Mouse (Mus musculus) lung, adult 2 months (tissue): ENCODE data around the gene Ccdc7a. TPM values are rescaled to one million over a fixed set of nuclear protein-coding genes. Genes with fewer than 3 reads are reported as not detected.

Source experiments
- DNase-seq: peaks from one replicate; pipeline ENCODE4 v3.0.0; 2022
- H3K4me1 ChIP-seq: fragments of 200-500 bp; 2 replicates; pipeline ENCODE4 v1.6.1; 2011; ENCODE audit warnings: low read length; ENCODE audit not compliant: control insufficient read depth, insufficient read depth
- H3K4me3 ChIP-seq: fragments of 200-500 bp; replicated peaks from 2 replicates; pipeline ENCODE3; 2011; ENCODE audit warnings: low read depth, mild to moderate bottlenecking, control low read depth, low read length; ENCODE audit errors: extremely low read depth
- CTCF ChIP-seq: fragments of 200-500 bp; IDR thresholded peaks from 2 replicates; pipeline ENCODE4 v1.5.1; 2011; ENCODE audit warnings: mild to moderate bottlenecking, low read length, control low read depth; ENCODE audit not compliant: insufficient read depth
- POLR2A ChIP-seq: fragments of 200-500 bp; IDR thresholded peaks from 2 replicates; pipeline ENCODE4 v1.6.1; 2011; ENCODE audit warnings: low read depth, mild to moderate bottlenecking, control low read depth, low read length, borderline replicate concordance; ENCODE audit errors: extremely low read depth
- WGBS: fragments of 180-500 bp; shearing (Covaris S2); methylation state at CpG from one replicate; pipeline ENCODE4 v1.1.7; 2018; 5-methylcytosine and 5-hydroxymethylcytosine counted together
- polyA plus RNA-seq: library from polyadenylated mRNA; depleted of rRNA; stranded (reverse); fragments of >200 nt; gene quantifications from 2 replicates; pipeline ENCODE4 v1.2.3, GENCODE M21; 2012; rRNA removed

Ccdc7a gene
- polyA plus RNA-seq, 1 experiment, result not detected

DNA sequence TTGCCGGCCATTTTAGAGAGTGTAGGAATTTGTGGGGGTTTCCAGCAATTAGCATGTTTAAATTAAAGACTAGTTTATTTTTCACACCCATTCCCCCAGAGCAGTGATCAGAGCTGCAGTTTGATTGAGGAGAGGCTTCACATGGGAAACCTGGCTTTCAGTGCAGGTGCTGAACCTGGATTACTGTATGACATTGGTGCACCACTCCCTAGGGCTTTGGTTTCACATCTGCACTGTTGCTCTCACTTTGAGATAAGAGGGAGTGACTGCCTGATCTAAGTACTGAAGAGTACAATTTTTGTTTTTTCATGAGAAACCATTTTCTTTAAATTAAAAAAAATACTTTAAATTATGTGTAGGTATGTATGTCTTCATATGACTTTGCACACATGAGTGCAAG is 375.3 kb downstream of the Ccdc7a start:
- no peak overlapping the region for H3K4me3 ChIP-seq
- TF ChIP-seq CTCF (no peak), POLR2A (no peak)
- whole genome bisulfite sequencing, result 44% methylated on average over 1 of the region's 1 CpGs
- no peak for DNase-seq
- H3K4me1 ChIP-seq, result peaks cover 15% of the 10 kb centered on the region

DNA sequence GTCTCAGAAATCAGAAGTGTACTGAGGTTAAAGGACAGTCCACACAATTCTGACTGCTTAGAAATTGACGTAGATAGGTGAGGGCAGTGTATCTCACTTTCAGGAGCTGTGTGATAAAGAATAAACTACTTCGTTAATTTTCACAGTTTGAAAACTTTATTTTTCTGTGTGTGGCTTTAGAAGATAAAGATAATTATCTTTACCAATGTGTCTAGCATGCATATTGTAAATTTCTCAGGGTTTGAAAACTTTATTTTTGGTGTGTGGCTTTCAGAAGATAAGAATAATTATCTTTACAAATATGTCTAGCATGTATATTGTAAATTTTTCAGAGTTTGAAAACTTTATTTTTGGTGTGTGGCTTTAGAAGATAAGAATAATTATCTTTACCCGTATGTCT is 376.6 kb downstream of the Ccdc7a start:
- Histone ChIP-seq H3K4me1 (peaks cover 18% of the 10 kb centered on the region), H3K4me3 (no peak overlapping the region)
- DNase-seq, result no peak
- TF ChIP-seq POLR2A (no peak), CTCF (no peak)
- 32% methylated on average over 3 of the region's 3 CpGs for WGBS

DNA sequence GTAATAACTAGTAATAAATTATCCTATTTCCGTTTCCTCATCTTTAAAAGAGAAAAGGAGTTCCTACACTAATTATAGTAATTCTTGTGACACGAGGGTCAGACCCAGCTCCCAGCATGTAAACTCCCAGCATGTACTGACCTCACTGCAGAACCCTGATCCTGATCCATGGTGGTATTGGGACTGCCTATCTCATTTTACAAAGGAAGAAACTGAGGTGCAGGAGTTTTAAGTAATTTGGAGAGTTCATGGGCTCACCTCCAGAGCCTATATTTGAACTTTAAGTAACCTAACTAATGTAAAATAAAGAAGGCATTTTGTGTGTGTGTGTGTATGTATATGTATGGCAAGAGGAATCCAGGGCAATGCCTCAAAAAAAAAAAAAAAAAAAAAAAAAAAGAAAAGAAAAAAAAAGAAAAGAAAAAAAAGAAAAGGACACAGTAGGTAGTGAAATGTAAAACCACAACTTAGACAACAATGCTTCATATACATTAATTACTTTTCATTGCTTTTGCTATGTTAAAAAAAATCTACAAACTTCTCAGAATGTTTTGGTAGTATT is 378.8 kb downstream of the Ccdc7a start:
- WGBS, result 2% methylated on average over 2 of the region's 2 CpGs
- DNase-seq, result no peak
- Histone ChIP-seq H3K4me3 (peak overlapping the region; percentile 92), H3K4me1 (peaks cover 16% of the 10 kb centered on the region)
- TF ChIP-seq POLR2A (no peak), CTCF (no peak)

DNA sequence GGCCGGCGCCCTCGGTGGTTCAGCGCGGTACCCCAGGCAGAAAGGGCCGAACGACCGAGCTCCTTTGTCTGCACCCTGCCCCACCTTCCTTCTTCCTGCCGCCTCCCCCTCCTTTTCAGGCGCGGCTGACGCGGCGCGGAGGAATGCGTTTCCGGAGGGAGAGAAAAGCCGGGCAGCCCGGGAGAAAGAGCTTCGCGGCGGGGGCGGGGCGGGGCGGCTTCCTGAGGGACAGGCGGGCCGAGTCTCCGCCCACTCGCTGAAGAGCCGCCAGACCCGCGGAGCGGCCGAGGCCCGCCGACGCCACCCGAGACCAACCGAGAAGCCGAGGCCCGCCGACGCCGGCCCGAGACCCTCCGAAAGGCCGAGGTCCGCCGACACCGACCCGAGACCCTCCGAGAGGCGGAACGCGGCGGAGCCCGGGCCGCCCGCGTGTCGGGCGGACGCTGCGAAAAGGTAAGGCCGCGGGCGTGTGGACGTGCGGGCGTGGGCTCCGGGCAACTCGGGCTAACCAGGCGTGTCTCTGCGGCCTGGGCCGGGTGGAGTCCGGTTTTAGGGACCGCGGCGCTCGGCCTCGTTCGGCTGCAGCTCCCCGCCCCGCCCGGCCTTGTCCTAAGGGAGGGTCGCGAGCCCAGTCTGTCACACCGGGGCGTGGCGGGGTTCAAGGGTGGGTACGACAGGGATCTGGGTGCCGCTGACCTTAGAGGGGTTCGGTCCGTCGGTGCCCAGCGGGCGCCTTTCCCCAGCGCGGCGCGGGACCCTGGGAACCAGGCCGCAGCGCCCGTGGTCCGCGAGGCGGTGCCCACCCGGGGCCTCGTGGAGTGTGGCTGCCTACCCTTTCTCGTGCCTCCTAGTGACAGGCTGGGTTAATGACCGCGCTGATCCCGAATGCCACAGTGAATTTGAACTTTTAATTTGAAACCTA is 379.5 kb downstream of the Ccdc7a start, which contains the start of gene Itgb1:
Gene Itgb1, plus strand, starts transcription at position 148 of the 922 bp plus-strand sequence.
- peak within 1 kb of the TSS; percentile 92 for H3K4me3 ChIP-seq
- TF ChIP-seq POLR2A (peak; percentile 91), CTCF (peak; percentile 38)
- WGBS, result 1% methylated on average over 109 of the region's 113 CpGs
- DNase-seq, result peak; percentile 93
- peaks cover 16% of the 10 kb centered on the region for H3K4me1 ChIP-seq

DNA sequence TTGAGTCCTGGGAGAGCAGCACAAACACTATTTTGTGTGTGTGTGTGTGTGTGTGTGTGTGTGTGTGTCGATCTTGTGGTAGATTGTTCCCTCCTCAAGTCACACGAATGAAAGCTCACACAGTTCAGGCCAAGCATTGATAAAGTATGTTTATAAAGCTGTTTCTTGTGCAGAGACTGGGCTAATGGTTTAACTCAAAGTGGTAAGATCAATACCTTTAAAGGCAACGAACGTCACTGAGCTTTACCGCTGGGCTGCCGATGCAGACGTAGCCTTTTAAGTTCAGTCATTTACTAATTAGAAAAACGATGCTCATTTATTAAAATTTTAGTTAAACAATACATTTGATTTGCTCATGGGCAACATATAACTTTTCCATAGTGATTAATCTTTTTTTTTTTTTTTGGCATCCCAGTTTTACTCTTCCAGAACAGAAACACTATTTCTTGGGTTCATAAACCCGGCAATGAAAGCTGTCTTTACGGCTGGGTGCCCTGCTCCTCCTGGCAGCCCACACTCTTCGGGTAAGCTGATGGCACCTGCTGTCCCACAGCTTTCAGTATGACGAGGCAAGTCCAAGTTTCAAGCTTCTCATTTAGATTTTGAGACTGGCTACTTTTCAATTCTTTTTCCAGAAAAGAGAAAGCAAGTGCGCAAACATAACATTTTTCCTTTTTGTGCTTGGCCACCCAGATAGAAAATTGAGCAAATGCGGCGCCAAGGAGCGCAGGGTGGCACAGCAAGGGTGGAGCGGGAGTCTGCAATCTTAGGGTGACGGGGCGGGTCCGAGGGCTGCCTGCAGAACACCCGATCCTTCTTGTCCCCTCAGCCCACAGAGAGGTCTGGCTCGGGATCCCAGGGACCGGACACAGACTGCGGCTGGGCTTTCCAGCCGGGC is 380.5 kb downstream of the Ccdc7a start:
- TF ChIP-seq POLR2A (no peak), CTCF (no peak)
- no peak for DNase-seq
- H3K4me3 ChIP-seq, result peak overlapping the region; percentile 71
- H3K4me1 ChIP-seq, result peaks cover 18% of the 10 kb centered on the region
- WGBS, result 4% methylated on average over 25 of the region's 25 CpGs

Other genes with a start within 250 kb of the Ccdc7a start
- gene Ccdc7b, start 1.6 kb upstream of the Ccdc7a start, polyA plus RNA-seq, result not detected in 2 replicates
- not detected in 2 replicates for gene Gm10999, start 66.1 kb upstream of the Ccdc7a start, polyA plus RNA-seq
- 1.4 and 2.1 TPM in 2 replicates for gene 2610044O15Rik8, start 168.9 kb upstream of the Ccdc7a start, polyA plus RNA-seq